Mouse (Mus musculus): ENCODE data around the gene Gast. TPM values are rescaled to one million over a fixed set of nuclear protein-coding genes. Genes with fewer than 3 reads are reported as not detected.
"Not testable (repeated sequence)": the region's sequence is repeated elsewhere in the genome, so short reads cannot be mapped to it uniquely, and the experiment has no call there.

Gast gene
- polyA plus RNA-seq, 1 experiment from 2014 or later: 0.77 TPM

- Histone ChIP-seq H3K9ac (ENCODE audit: low read depth, low read length) (no peak overlapping the region), H3K4me2 (ENCODE audit: low read depth, low read length) (no peak overlapping the region), H3K27ac (ENCODE audit: low read length) (no peak overlapping the region), H3K27me3 (replicated peaks; ENCODE audit: control insufficient read depth, insufficient read depth, low read length) (no peaks in the 10 kb centered on the region), H3K9me3 (ENCODE audit: control insufficient read depth, low read length) (no peaks in the 10 kb centered on the region), H3K4me1 (ENCODE audit: control insufficient read depth, insufficient read depth, low read length) (peaks cover 10% of the 10 kb centered on the region; the same call in 1 of the 2 replicates), H3K4me3 (ENCODE audit: low read length) (no peak overlapping the region), H3K36me3 (ENCODE audit: control insufficient read depth, insufficient read depth, low read length) (peaks cover 6% of the 10 kb centered on the region; the same call in 1 of the 2 replicates)
- 63% methylated on average over 11 of the region's 11 CpGs for WGBS
- no peak for ATAC-seq
Measured at GRCm38 (mm10) chr11:100325062-100325629, 9.1 kb upstream of the Gast start.

DNA sequence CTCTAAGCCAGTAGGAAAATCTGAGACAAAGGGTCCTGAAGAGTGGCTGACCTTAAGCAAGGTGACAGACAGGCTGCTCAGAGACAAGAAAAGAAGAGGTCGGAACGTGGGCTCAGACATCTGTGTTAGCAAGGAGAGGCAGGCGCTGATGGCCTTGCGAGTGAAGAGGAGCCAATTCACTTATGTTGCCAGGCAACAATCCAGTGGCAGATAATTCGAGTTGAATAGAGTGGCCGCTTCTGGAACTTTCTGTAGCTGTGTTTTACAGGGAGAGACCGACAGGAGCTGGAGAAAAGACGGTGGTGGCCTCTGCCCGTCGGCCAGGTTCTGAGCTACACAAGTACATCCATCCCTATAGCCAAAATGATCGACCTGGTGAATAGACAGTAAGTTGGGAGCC, 6.9 kb upstream of the Gast start:
- ATAC-seq: no peak
- H3K9ac ChIP-seq (ENCODE audit: low read depth, low read length): no peak overlapping the region
- no peak overlapping the region for H3K4me3 ChIP-seq (ENCODE audit: low read length)
- no peaks in the 10 kb centered on the region for H3K9me3 ChIP-seq (ENCODE audit: control insufficient read depth, low read length)
- no peaks in the 10 kb centered on the region; the same call in 1 of the 2 replicates for H3K36me3 ChIP-seq (ENCODE audit: control insufficient read depth, insufficient read depth, low read length)
- no peak overlapping the region for H3K4me2 ChIP-seq (ENCODE audit: low read depth, low read length)
- H3K27ac ChIP-seq (ENCODE audit: low read length): no peak overlapping the region
- no peaks in the 10 kb centered on the region for H3K27me3 ChIP-seq (replicated peaks; ENCODE audit: control insufficient read depth, insufficient read depth, low read length)
- WGBS: 71% methylated on average over 11 of the region's 11 CpGs
- H3K4me1 ChIP-seq (ENCODE audit: control insufficient read depth, insufficient read depth, low read length): peaks cover 3% of the 10 kb centered on the region; the same call in 1 of the 2 replicates

DNA sequence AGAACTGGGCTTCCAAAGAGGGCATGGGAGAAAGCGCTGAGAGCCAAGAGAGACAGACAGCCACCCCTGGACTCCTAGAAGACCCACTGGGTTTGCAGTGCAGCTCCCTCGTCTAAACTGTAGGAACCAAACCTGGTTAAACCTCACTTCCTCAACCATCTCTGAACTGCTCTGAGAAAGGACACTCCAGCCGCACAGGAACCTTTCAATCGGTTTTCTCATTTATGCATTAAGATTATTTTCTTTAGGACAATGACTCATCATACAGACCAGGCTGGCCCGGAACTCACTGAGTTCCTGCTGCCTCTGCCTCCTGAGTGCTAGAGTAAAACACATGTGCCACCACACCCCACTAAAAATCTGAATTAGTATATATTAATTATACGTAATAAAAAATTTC, 6.4 kb upstream of the Gast start:
- no peak for ATAC-seq
- Histone ChIP-seq H3K27me3 (replicated peaks; ENCODE audit: control insufficient read depth, insufficient read depth, low read length) (no peaks in the 10 kb centered on the region), H3K9me3 (ENCODE audit: control insufficient read depth, low read length) (no peaks in the 10 kb centered on the region), H3K4me2 (ENCODE audit: low read depth, low read length) (no peak overlapping the region), H3K36me3 (ENCODE audit: control insufficient read depth, insufficient read depth, low read length) (no peaks in the 10 kb centered on the region; the same call in 1 of the 2 replicates), H3K9ac (ENCODE audit: low read depth, low read length) (no peak overlapping the region), H3K27ac (ENCODE audit: low read length) (no peak overlapping the region), H3K4me3 (ENCODE audit: low read length) (no peak overlapping the region), H3K4me1 (ENCODE audit: control insufficient read depth, insufficient read depth, low read length) (no peaks in the 10 kb centered on the region)
- WGBS: 81% methylated on average over 6 of the region's 6 CpGs

GRCm38 (mm10) chr11:100330235-100330634, 4.0 kb upstream of the Gast start:
- ATAC-seq: no peak
- H3K4me1 ChIP-seq (ENCODE audit: control insufficient read depth, insufficient read depth, low read length): no peaks in the 10 kb centered on the region
- H3K9ac ChIP-seq (ENCODE audit: low read depth, low read length): no peak overlapping the region
- H3K4me3 ChIP-seq (ENCODE audit: low read length): no peak overlapping the region
- WGBS: 57% methylated on average over 16 of the region's 16 CpGs
- H3K27ac ChIP-seq (ENCODE audit: low read length): no peak overlapping the region
- no peak overlapping the region for H3K4me2 ChIP-seq (ENCODE audit: low read depth, low read length)
- H3K27me3 ChIP-seq (replicated peaks; ENCODE audit: control insufficient read depth, insufficient read depth, low read length): no peaks in the 10 kb centered on the region
- H3K9me3 ChIP-seq (ENCODE audit: control insufficient read depth, low read length): no peaks in the 10 kb centered on the region
- no peaks in the 10 kb centered on the region for H3K36me3 ChIP-seq (ENCODE audit: control insufficient read depth, insufficient read depth, low read length)

GRCm38 (mm10) chr11:100330816-100331375, 3.3 kb upstream of the Gast start:
- ATAC-seq; H3K4me2 ChIP-seq (ENCODE audit: low read depth, low read length); H3K9me3 ChIP-seq (ENCODE audit: control insufficient read depth, low read length); H3K36me3 ChIP-seq (ENCODE audit: control insufficient read depth, insufficient read depth, low read length); H3K4me3 ChIP-seq (ENCODE audit: low read length); H3K27me3 ChIP-seq (replicated peaks; ENCODE audit: control insufficient read depth, insufficient read depth, low read length); H3K9ac ChIP-seq (ENCODE audit: low read depth, low read length); H3K27ac ChIP-seq (ENCODE audit: low read length); H3K4me1 ChIP-seq (ENCODE audit: control insufficient read depth, insufficient read depth, low read length): not testable (repeated sequence)
- 57% methylated on average over 8 of the region's 8 CpGs for WGBS

DNA sequence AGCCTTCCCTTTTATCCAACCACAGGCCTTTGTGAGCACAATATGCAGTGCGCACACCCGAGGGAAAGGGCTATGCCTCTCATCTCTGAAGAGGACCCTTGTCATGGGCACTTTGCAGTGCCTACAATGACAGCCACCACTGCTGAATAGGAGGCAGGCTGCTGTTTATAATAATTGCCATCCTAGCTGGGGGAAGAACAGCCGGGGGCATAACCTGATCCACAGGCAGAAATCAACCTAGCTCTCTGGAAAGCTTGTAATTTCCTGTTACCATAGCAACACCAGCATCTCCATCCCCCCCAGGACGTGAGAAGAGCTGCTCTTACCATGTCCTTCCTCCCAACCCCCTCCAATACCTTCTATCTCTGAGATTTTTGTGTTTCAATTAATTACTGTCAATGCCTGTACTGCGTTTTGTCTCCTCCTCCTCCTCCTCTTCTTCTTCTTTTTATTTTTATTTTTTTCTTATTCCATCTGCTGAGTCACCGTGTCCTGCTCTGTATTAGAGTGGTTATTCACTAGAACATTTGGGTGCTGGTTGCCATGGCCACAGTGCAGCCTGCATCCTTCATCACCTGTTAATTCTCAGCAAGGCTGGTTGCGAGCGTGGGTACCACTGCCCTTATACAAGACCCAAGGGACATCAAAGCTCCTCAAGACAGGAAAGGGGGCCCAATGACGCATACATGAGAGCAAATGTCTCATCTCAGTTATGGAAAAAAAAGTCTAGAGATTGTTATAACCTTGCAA, 1.3 kb upstream of the Gast start:
- Histone ChIP-seq H3K4me2 (ENCODE audit: low read depth, low read length) (no peak overlapping the region), H3K9ac (ENCODE audit: low read depth, low read length) (no peak overlapping the region), H3K9me3 (ENCODE audit: control insufficient read depth, low read length) (no peaks in the 10 kb centered on the region), H3K36me3 (ENCODE audit: control insufficient read depth, insufficient read depth, low read length) (no peaks in the 10 kb centered on the region), H3K4me3 (ENCODE audit: low read length) (no peak overlapping the region), H3K27me3 (replicated peaks; ENCODE audit: control insufficient read depth, insufficient read depth, low read length) (no peaks in the 10 kb centered on the region), H3K27ac (ENCODE audit: low read length) (no peak overlapping the region), H3K4me1 (ENCODE audit: control insufficient read depth, insufficient read depth, low read length) (peaks cover 3% of the 10 kb centered on the region; the same call in 1 of the 2 replicates)
- WGBS: 51% methylated on average over 9 of the region's 9 CpGs
- no peak for ATAC-seq

DNA sequence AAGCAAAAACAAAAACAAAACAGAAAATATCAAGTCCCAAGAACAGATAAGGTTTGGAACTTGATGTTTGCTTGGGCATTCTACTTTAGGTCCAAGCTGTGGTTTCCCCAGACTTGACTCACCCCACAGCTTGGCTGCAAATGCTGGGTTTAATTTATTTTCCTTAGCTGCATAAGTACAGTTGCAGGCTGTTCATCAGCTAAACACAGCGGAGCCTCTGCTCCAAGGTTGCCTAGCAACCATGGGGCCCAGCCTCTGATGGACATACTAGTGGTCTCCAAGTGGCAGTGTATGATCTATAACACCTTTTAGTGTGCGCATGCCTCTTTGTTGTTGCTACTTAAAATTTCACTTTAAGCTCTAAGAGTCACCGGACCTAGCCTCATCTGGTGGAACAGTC, 1.5 kb downstream of the Gast start:
- H3K36me3 ChIP-seq (ENCODE audit: control insufficient read depth, insufficient read depth, low read length): no peaks in the 10 kb centered on the region
- peaks cover 3% of the 10 kb centered on the region; the same call in 1 of the 2 replicates for H3K4me1 ChIP-seq (ENCODE audit: control insufficient read depth, insufficient read depth, low read length)
- 35% methylated on average over 3 of the region's 3 CpGs for WGBS
- H3K27ac ChIP-seq (ENCODE audit: low read length): no peak overlapping the region
- H3K9me3 ChIP-seq (ENCODE audit: control insufficient read depth, low read length): no peaks in the 10 kb centered on the region
- ATAC-seq: peak; percentile 48; the same call in 1 of the 2 replicates
- H3K9ac ChIP-seq (ENCODE audit: low read depth, low read length): no peak overlapping the region
- H3K27me3 ChIP-seq (replicated peaks; ENCODE audit: control insufficient read depth, insufficient read depth, low read length): no peaks in the 10 kb centered on the region
- H3K4me3 ChIP-seq (ENCODE audit: low read length): no peak overlapping the region
- H3K4me2 ChIP-seq (ENCODE audit: low read depth, low read length): no peak overlapping the region

- peaks cover 3% of the 10 kb centered on the region; the same call in 1 of the 2 replicates for H3K4me1 ChIP-seq (ENCODE audit: control insufficient read depth, insufficient read depth, low read length)
- WGBS: 88% methylated on average over 10 of the region's 10 CpGs
Measured at GRCm38 (mm10) chr11:100344269-100344668, 10.1 kb downstream of the Gast start.

DNA sequence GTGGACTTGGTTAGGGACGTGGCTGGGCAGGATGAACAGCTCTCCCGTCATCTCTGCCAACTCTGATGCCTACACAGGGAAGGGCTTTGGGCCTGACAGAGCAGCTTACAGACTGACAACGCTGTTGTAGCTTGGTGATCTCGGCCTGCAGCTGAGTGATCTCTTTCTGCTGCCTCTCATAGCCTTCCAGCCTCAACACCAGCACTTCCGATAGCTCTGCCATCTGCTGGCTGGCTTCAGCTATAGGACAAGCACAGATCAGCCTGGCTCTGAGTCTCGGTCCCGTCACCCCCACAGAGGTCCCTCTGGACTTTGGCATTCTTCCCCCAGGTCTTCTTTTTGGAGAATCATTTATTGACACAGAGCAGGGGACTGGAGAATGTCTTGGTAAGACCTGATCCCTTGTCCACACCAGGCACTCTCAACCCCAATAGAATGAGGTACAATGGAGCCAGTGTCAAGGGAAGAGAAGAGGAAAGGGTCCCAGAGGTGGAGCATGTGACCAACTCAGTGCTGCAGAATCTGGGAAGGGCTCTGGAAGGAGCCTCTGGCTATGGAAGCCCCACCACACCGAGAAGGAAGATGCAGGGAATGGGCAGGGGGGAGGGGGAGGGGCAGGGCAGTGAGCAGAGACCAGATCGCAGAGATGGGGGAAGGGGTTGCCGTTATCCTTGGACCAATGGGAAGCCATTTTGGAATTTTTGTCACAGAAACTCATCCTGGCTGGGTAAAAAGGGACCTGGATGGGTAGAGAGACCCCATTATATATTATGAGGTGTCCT, 18.1 kb downstream of the Gast start:
- no peak overlapping the region for H3K4me2 ChIP-seq (ENCODE audit: low read depth, low read length)
- peaks cover 11% of the 10 kb centered on the region for H3K4me1 ChIP-seq (ENCODE audit: control insufficient read depth, insufficient read depth, low read length)
- peaks cover 28% of the 10 kb centered on the region for H3K27me3 ChIP-seq (replicated peaks; ENCODE audit: control insufficient read depth, insufficient read depth, low read length)
- no peaks in the 10 kb centered on the region for H3K9me3 ChIP-seq (ENCODE audit: control insufficient read depth, low read length)
- whole genome bisulfite sequencing: 29% methylated on average over 10 of the region's 10 CpGs
- H3K9ac ChIP-seq (ENCODE audit: low read depth, low read length): no peak overlapping the region
- no peak for ATAC-seq
- no peak overlapping the region for H3K27ac ChIP-seq (ENCODE audit: low read length)
- H3K4me3 ChIP-seq (ENCODE audit: low read length): no peak overlapping the region
- no peaks in the 10 kb centered on the region for H3K36me3 ChIP-seq (ENCODE audit: control insufficient read depth, insufficient read depth, low read length)

More at GRCm38 (mm10) chr11:100344269-100344668, 10.1 kb downstream of the Gast start:
- ATAC-seq: no peak
- no peak overlapping the region for H3K27ac ChIP-seq (ENCODE audit: low read length)
- H3K9ac ChIP-seq (ENCODE audit: low read depth, low read length): no peak overlapping the region
- H3K4me2 ChIP-seq (ENCODE audit: low read depth, low read length): no peak overlapping the region
- H3K4me3 ChIP-seq (ENCODE audit: low read length): no peak overlapping the region
- H3K27me3 ChIP-seq (replicated peaks; ENCODE audit: control insufficient read depth, insufficient read depth, low read length): no peaks in the 10 kb centered on the region
- no peaks in the 10 kb centered on the region for H3K36me3 ChIP-seq (ENCODE audit: control insufficient read depth, insufficient read depth, low read length)
- no peaks in the 10 kb centered on the region for H3K9me3 ChIP-seq (ENCODE audit: control insufficient read depth, low read length)

Measured in intestine, embryonic 16.5 days (tissue).